Comparison of ENCODE assay signal across 24 mouse cellular contexts in the genomic region with DNA sequence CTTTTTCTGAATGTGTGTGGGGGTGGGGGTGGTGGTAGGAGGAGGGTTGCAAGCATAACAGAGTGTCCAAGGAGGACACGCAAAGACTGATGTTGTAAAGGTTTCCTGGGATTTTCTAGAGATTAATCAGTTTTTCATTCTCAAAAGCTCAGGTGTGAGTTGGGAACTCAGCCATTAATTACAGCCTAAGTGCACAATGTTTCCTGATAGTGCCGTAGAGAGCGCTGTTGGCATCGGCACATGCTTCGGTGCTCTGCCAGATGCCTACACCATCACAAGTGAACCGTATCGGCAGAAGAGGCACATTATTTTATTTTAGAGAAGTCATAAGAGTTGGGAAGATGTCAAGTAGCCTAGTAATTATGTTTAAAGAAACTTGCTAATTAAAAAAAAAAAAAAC.
DNase-seq lines count a peak whose midpoint lies in the region; ATAC-seq and TF ChIP-seq lines count a peak whose summit lies in the region.
"Had no signal": no experiment of that assay in that cellular context is flagged by ENCODE, and none has a peak within 500 bp of the region (broad histone marks: within the 10 kb centered on the region; RNA-seq: fewer than 3 reads in every experiment).

No protein-coding gene starts in this region.

- no peaks in the 10 kb centered on the region for H3K9me3 ChIP-seq in embryonic facial prominence, embryonic 14.5 days (ENCODE audit: control insufficient read depth, low read length)
- H3K9me3 ChIP-seq in embryonic facial prominence, embryonic 10.5 days = no peaks in the 10 kb centered on the region
- no peaks in the 10 kb centered on the region for H3K9me3 ChIP-seq in midbrain, postnatal 0 days (ENCODE audit: low read length)
- H3K9me3 ChIP-seq in midbrain, embryonic 13.5 days = no peaks in the 10 kb centered on the region
- H3K9me3 ChIP-seq: embryonic facial prominence, embryonic 15.5 days; heart, embryonic 12.5 days; heart, embryonic 15.5 days; hindbrain, embryonic 10.5 days had no signal

- no peak overlapping the region for H3K27ac ChIP-seq in embryonic facial prominence, embryonic 14.5 days (replicated peaks; ENCODE audit: low read depth, low read length)
- H3K27ac ChIP-seq in embryonic facial prominence, embryonic 10.5 days (replicated peaks) = no peak overlapping the region
- H3K27ac ChIP-seq in midbrain, postnatal 0 days (ENCODE audit: low read depth, low read length) = no peak overlapping the region
- H3K27ac ChIP-seq in midbrain, embryonic 13.5 days = no peak overlapping the region
- H3K27ac ChIP-seq: embryonic facial prominence, embryonic 15.5 days; gastrocnemius, adult 2 months; heart, embryonic 15.5 days; hindbrain, embryonic 10.5 days; hindbrain, embryonic 14.5 days had no signal

- H3K36me3 ChIP-seq in embryonic facial prominence, embryonic 14.5 days (ENCODE audit: control insufficient read depth, insufficient read depth, low read length) = no peaks in the 10 kb centered on the region
- H3K36me3 ChIP-seq in embryonic facial prominence, embryonic 10.5 days (replicated peaks) = no peaks in the 10 kb centered on the region
- H3K36me3 ChIP-seq in midbrain, postnatal 0 days (ENCODE audit: insufficient read depth, low read length) = no peaks in the 10 kb centered on the region
- no peaks in the 10 kb centered on the region for H3K36me3 ChIP-seq in midbrain, embryonic 13.5 days
- H3K36me3 ChIP-seq: embryonic facial prominence, embryonic 15.5 days; heart, embryonic 12.5 days; heart, embryonic 15.5 days; hindbrain, embryonic 10.5 days had no signal

- no peak for ATAC-seq in embryonic facial prominence, embryonic 14.5 days (ENCODE audit: low read depth)
- ATAC-seq in midbrain, postnatal 0 days (ENCODE audit: low FRiP score) = no peak
- ATAC-seq in midbrain, embryonic 13.5 days = no peak
- ATAC-seq: activated CD4-positive, CD25-positive, alpha-beta regulatory T cell, adult 4 months; forebrain, embryonic 14.5 days; forebrain, postnatal 0 days had no signal

- H3K4me3 ChIP-seq in embryonic facial prominence, embryonic 14.5 days (ENCODE audit: low read depth, low read length) = no peak overlapping the region
- H3K4me3 ChIP-seq in embryonic facial prominence, embryonic 10.5 days = no peak overlapping the region
- H3K4me3 ChIP-seq in midbrain, postnatal 0 days (ENCODE audit: low read depth, low read length) = no peak overlapping the region
- H3K4me3 ChIP-seq in midbrain, embryonic 13.5 days (replicated peaks) = no peak overlapping the region
- H3K4me3 ChIP-seq: embryonic facial prominence, embryonic 15.5 days; gastrocnemius, adult 2 months; heart, embryonic 12.5 days; heart, embryonic 15.5 days; hindbrain, embryonic 10.5 days had no signal

- peak; percentile 2 for DNase-seq in cerebellum, adult 9-10 months
- DNase-seq in cerebellum, adult 18-20 months = no peak
- peak; percentile 30 for DNase-seq in embryonic facial prominence, embryonic 14.5 days (ENCODE audit: low spot score)
- no peak for DNase-seq in embryonic facial prominence, embryonic 10.5 days (ENCODE audit: low spot score)
- peak; percentile 48 for DNase-seq in midbrain, postnatal 0 days (ENCODE audit: low spot score)
- no peak for DNase-seq in urinary bladder, postnatal 25 days (ENCODE audit: low spot score)
- DNase-seq: adrenal gland, adult 8-10 months; adrenal gland, postnatal 36 days; embryo, embryonic 11 days; forebrain, postnatal 0 days; gastrocnemius, adult 2 months; gastrocnemius, postnatal 14 days; heart, adult 18-20 months; heart, postnatal 10 days; heart, postnatal 36 days; kidney, adult 11 months had no signal

- no peak for TF ChIP-seq CTCF in midbrain, postnatal 0 days (IDR thresholded peaks at IDR 0.05)

- 81% methylated on average over 7 of the region's 7 CpGs for WGBS in embryonic facial prominence, embryonic 14.5 days
- WGBS in embryonic facial prominence, embryonic 10.5 days = 93% methylated on average over 7 of the region's 7 CpGs
- WGBS in midbrain, postnatal 0 days = 95% methylated on average over 7 of the region's 7 CpGs
- WGBS in midbrain, embryonic 13.5 days = 94% methylated on average over 7 of the region's 7 CpGs

- H3K4me2 ChIP-seq in embryonic facial prominence, embryonic 14.5 days (ENCODE audit: low read depth, low read length) = no peak overlapping the region
- H3K4me2 ChIP-seq in midbrain, postnatal 0 days (ENCODE audit: low read depth, low read length, poor library complexity, severe bottlenecking) = no peak overlapping the region
- no peak overlapping the region for H3K4me2 ChIP-seq in midbrain, embryonic 13.5 days (replicated peaks)
- H3K4me2 ChIP-seq: embryonic facial prominence, embryonic 15.5 days; heart, embryonic 12.5 days; heart, embryonic 15.5 days; hindbrain, embryonic 14.5 days had no signal

- H3K4me1 ChIP-seq in embryonic facial prominence, embryonic 14.5 days (ENCODE audit: control insufficient read depth, insufficient read depth, low read length) = no peaks in the 10 kb centered on the region; the same call in 1 of the 2 replicates
- no peaks in the 10 kb centered on the region for H3K4me1 ChIP-seq in embryonic facial prominence, embryonic 10.5 days
- H3K4me1 ChIP-seq in midbrain, postnatal 0 days (ENCODE audit: insufficient read depth, low read length) = no peaks in the 10 kb centered on the region
- no peaks in the 10 kb centered on the region for H3K4me1 ChIP-seq in midbrain, embryonic 13.5 days (replicated peaks)
- H3K4me1 ChIP-seq: embryonic facial prominence, embryonic 15.5 days; heart, embryonic 15.5 days; hindbrain, embryonic 10.5 days had no signal

- no peaks in the 10 kb centered on the region for H3K27me3 ChIP-seq in embryonic facial prominence, embryonic 14.5 days (replicated peaks; ENCODE audit: control insufficient read depth, insufficient read depth, low read length)
- no peaks in the 10 kb centered on the region for H3K27me3 ChIP-seq in embryonic facial prominence, embryonic 10.5 days (replicated peaks; ENCODE audit: low read depth, poor library complexity, severe bottlenecking)
- H3K27me3 ChIP-seq in midbrain, postnatal 0 days (ENCODE audit: insufficient read depth, low read length) = no peaks in the 10 kb centered on the region
- no peaks in the 10 kb centered on the region for H3K27me3 ChIP-seq in midbrain, embryonic 13.5 days
- H3K27me3 ChIP-seq: embryonic facial prominence, embryonic 15.5 days; heart, embryonic 12.5 days; heart, embryonic 15.5 days had no signal

- H3K9ac ChIP-seq in embryonic facial prominence, embryonic 14.5 days (ENCODE audit: low read depth, low read length) = no peak overlapping the region
- H3K9ac ChIP-seq in midbrain, postnatal 0 days (replicated peaks; ENCODE audit: low read length, poor library complexity, severe bottlenecking) = no peak overlapping the region
- H3K9ac ChIP-seq in midbrain, embryonic 13.5 days (replicated peaks) = no peak overlapping the region
- H3K9ac ChIP-seq: embryonic facial prominence, embryonic 15.5 days; forebrain, postnatal 0 days; heart, embryonic 12.5 days; heart, embryonic 15.5 days; hindbrain, embryonic 14.5 days had no signal

Comparison
In these comparisons a context has a peak if more than half of its experiments do, and no peak if none do; other contexts are left out.
1. DNase-seq: peak in cerebellum, adult 9-10 months (single experiment), embryonic facial prominence, embryonic 14.5 days (single experiment) and midbrain, postnatal 0 days (single experiment); none in cerebellum, adult 18-20 months (0 of 2), embryonic facial prominence, embryonic 10.5 days (single experiment) and urinary bladder, postnatal 25 days (single experiment).